Mouse (Mus musculus): ENCODE measurements around the gene Speg. TPM values are rescaled to one million over a fixed set of nuclear protein-coding genes. Genes with fewer than 3 reads are reported as not detected.

Speg gene
- 40.1 and 44.7 TPM in 2 replicates for polyA plus RNA-seq (2014; fragmentation: Nextera tagmentation; extraction: Ambion mirVana)

DNA sequence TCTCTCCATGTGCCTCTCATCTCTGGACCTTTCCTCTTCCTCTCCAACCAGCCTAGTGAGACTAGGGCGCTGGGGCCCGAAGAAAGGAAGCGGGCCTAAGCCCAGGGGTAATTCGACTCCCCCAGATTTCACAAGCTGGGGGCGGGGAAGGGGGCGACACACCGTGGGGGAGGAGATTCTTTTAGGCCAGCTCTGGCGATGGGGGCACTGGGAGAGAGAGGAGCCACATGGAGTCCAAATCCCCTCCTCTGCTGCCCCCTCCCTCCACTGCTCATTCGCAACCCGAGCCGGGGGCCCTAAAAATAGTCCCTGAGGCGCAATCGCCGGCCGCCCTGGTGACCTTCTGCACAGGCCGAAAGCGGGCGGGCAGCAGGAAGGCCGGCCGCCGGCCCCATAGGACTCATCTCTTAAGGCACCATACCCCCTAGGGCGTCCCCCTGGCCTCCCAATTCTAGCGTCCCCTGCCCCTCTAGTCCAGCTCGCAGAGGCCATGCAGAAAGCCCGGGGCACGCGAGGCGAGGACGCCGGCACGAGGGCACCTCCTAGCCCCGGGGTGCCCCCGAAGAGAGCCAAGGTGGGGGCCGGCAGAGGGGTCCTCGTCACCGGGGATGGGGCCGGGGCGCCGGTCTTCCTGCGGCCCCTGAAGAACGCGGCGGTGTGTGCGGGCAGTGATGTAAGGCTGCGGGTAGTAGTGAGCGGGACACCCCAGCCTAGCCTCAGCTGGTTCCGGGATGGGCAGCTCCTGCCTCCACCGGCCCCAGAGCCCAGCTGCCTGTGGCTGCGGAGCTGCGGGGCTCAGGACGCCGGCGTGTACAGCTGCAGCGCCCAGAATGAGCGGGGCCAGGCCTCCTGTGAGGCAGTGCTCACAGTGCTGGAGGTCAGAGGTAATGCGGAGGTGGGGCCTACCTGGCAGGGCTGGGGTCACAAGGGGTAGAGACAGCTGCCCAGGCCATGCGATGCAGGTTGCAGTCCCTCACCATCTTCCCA lies at the start of gene Speg:
TSS of gene Speg (plus strand) at position 348 of the 987 bp plus-strand sequence.
- no peak within 1 kb of the TSS for H3K27ac ChIP-seq (ENCODE audit: low read depth)

DNA sequence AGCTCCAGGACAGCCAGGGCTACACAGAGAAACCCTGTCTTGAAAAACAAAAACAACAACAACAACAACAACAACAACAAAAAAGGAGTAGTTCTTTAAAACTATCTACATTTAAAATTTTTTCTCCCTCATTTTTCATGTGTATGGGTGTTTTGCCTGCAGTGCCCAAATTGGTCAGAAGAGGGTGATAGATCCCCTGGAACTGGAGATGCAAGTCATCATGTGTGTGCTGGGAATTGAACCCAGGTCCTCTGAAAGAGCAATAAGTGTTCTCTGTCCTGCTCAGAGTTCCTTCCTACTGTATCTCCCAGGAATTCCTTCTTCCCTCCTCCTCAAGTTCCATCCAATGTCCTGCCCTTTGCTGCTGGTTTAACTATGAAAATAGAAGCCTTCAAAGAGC lies 47.6 kb upstream of the Speg start:
- no peak overlapping the region for H3K4me3 ChIP-seq (ENCODE audit: low read depth, low read length)
- no peaks in the 10 kb centered on the region for H3K36me3 ChIP-seq (ENCODE audit: insufficient read depth)
- H3K9ac ChIP-seq, result no peak overlapping the region
- ATAC-seq (ENCODE audit: insufficient read depth), result no peak
- H3K27ac ChIP-seq (ENCODE audit: low read depth), result no peak overlapping the region
- no peaks in the 10 kb centered on the region for H3K4me1 ChIP-seq (ENCODE audit: insufficient read depth)
- no peaks in the 10 kb centered on the region for H3K27me3 ChIP-seq (ENCODE audit: insufficient read depth, low read length)
- H3K4me2 ChIP-seq, result no peak overlapping the region
- no peak for TF ChIP-seq CTCF (IDR thresholded peaks at IDR 0.05; ENCODE audit: low read depth)
- no peaks in the 10 kb centered on the region for H3K9me3 ChIP-seq (ENCODE audit: low read depth, low read length)
- no peak for DNase-seq

More for the DNA sequence above, at the start of gene Speg:
- H3K27me3 ChIP-seq (ENCODE audit: insufficient read depth, low read length), result peaks cover 22% of the 10 kb centered on the region
- peak; percentile 55; the same call in 1 of the 2 replicates for ATAC-seq (ENCODE audit: insufficient read depth)
- TF ChIP-seq CTCF (IDR thresholded peaks at IDR 0.05; ENCODE audit: low read depth), result no peak
- H3K4me3 ChIP-seq (ENCODE audit: low read depth, low read length), result peak within 1 kb of the TSS; percentile 29
- DNase-seq, result peak; percentile 42
- no peaks in the 10 kb centered on the region for H3K36me3 ChIP-seq (ENCODE audit: insufficient read depth)
- WGBS, result 7% methylated on average over 57 of the region's 57 CpGs
- H3K4me2 ChIP-seq, result peak within 1 kb of the TSS; percentile 59
- no peaks in the 10 kb centered on the region for H3K9me3 ChIP-seq (ENCODE audit: low read depth, low read length)
- H3K9ac ChIP-seq, result peak within 1 kb of the TSS; percentile 49
- H3K4me1 ChIP-seq (ENCODE audit: insufficient read depth), result no peaks in the 10 kb centered on the region

DNA sequence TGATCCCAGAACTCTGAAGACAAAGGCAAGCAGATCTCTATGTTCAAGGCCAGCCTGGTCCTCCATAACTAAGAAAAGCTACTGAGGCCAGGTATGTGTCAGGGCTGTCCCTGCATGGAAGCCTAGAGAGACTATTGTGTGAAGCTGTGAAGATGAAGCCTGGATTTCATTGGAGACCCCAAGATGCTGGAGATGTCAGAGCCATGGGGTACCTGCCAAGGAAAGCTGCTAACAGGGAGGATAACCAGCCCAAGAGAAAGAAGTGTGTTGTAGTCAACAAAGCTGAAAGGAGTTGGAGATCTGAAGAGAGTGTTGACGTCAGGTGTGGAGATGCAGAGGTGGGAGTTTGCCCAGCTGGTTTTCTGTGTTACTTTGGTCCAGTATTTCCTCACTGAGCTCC lies 43.8 kb upstream of the Speg start:
- Histone ChIP-seq H3K27ac (ENCODE audit: low read depth) (no peak overlapping the region), H3K9me3 (ENCODE audit: low read depth, low read length) (no peaks in the 10 kb centered on the region), H3K27me3 (ENCODE audit: insufficient read depth, low read length) (no peaks in the 10 kb centered on the region), H3K4me3 (ENCODE audit: low read depth, low read length) (no peak overlapping the region), H3K4me1 (ENCODE audit: insufficient read depth) (no peaks in the 10 kb centered on the region), H3K36me3 (ENCODE audit: insufficient read depth) (no peaks in the 10 kb centered on the region), H3K4me2 (no peak overlapping the region), H3K9ac (no peak overlapping the region)
- no peak for DNase-seq
- WGBS, result 59% methylated on average over 1 of the region's 1 CpGs
- ATAC-seq (ENCODE audit: insufficient read depth), result no peak
- TF ChIP-seq CTCF (IDR thresholded peaks at IDR 0.05; ENCODE audit: low read depth), result no peak

DNA sequence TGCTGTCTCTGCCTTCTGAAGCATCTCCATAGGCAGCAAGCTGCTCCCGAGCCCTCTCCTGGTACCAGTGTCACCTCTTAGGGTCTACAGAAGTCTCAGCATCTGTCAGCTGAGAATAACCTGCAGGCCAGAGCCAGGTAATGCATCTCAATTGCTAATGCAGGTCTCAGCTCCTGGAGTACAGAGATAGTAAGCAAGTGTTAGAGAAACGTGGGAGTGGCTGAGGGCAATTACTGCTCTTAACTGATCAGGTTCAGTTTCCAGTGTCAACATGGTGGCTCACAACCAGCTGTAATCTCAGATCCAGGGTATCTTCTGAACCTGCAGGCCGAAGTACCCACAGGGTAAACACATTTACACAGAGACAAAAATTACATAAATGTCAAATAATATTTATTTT lies 38.6 kb upstream of the Speg start:
- H3K27ac ChIP-seq (ENCODE audit: low read depth), result no peak overlapping the region
- ATAC-seq (ENCODE audit: insufficient read depth) (no peak), DNase-seq (no peak)
- H3K4me3 ChIP-seq (ENCODE audit: low read depth, low read length), result no peak overlapping the region
- H3K9me3 ChIP-seq (ENCODE audit: low read depth, low read length), result no peaks in the 10 kb centered on the region
- H3K27me3 ChIP-seq (ENCODE audit: insufficient read depth, low read length), result no peaks in the 10 kb centered on the region
- WGBS, result 50% methylated on average over 3 of the region's 3 CpGs
- H3K4me1 ChIP-seq (ENCODE audit: insufficient read depth), result peaks cover 27% of the 10 kb centered on the region
- H3K9ac ChIP-seq, result no peak overlapping the region
- no peaks in the 10 kb centered on the region for H3K36me3 ChIP-seq (ENCODE audit: insufficient read depth)
- TF ChIP-seq CTCF (IDR thresholded peaks at IDR 0.05; ENCODE audit: low read depth), result no peak
- H3K4me2 ChIP-seq, result no peak overlapping the region

DNA sequence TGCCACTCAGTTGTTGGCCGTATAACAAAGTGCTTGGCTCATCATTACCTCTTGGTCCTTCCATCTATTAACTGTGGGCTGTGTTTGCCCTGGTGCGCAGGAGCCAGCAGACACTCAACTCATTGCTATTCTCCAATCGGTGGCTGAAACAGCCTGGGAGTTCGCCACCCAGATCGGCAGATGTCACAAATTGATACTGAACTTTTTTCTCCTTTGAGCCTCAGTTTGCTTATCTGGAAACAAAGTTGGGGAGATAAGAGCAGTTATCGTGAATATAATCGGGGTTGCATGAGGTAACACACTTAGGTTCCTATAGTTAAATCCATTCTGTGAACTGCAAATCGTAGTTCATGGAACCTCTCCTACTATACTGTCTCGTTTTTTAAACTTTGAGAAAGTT lies 38.0 kb upstream of the Speg start:
- no peak for DNase-seq

DNA sequence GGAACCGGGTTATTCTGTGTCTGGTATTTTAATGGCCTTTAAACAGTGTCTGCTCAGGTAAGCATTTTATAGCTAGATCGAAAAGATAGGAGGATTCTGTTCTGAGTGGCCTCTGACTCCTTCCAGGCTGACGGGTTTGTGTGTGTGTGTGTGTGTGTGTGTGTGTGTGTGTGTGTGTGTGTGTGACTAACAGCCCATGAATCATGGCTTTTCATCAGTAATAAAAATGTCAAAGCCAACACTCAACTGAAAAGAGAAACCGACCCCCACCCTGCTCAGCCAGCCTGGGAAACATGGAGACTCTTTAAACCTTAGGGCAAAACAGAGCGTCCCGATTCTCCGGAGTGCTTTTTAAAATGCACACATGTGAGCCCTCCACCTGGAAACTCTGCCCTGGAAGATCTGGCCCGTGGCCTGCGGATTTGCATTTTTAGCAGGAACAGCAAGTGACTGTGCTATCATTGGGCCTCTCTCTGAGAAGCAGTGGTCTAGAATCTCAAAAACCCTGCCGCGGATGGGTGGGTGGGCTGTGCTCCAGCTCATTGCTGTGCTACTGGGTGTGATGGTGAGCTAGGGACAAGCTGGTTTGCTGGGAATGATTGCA lies 36.9 kb upstream of the Speg start:
- ATAC-seq (ENCODE audit: insufficient read depth) (peak; percentile 54; the same call in 1 of the 2 replicates), DNase-seq (peak; percentile 54)
- Histone ChIP-seq H3K9me3 (ENCODE audit: low read depth, low read length) (no peaks in the 10 kb centered on the region), H3K36me3 (ENCODE audit: insufficient read depth) (no peaks in the 10 kb centered on the region), H3K27ac (ENCODE audit: low read depth) (peak overlapping the region; percentile 68), H3K9ac (no peak overlapping the region), H3K27me3 (ENCODE audit: insufficient read depth, low read length) (peaks cover 4% of the 10 kb centered on the region; the same call in 1 of the 2 replicates), H3K4me1 (ENCODE audit: insufficient read depth) (peaks cover 27% of the 10 kb centered on the region), H3K4me2 (peak overlapping the region; percentile 33), H3K4me3 (ENCODE audit: low read depth, low read length) (no peak overlapping the region)
- TF ChIP-seq CTCF (IDR thresholded peaks at IDR 0.05; ENCODE audit: low read depth), result no peak
- WGBS, result 6% methylated on average over 11 of the region's 11 CpGs

More for the DNA sequence above, 38.0 kb upstream of the Speg start:
- peaks cover 27% of the 10 kb centered on the region for H3K4me1 ChIP-seq (ENCODE audit: insufficient read depth)
- no peak for ATAC-seq (ENCODE audit: insufficient read depth)
- H3K9me3 ChIP-seq (ENCODE audit: low read depth, low read length), result no peaks in the 10 kb centered on the region
- no peak for TF ChIP-seq CTCF (IDR thresholded peaks at IDR 0.05; ENCODE audit: low read depth)
- no peak overlapping the region for H3K9ac ChIP-seq
- H3K27ac ChIP-seq (ENCODE audit: low read depth), result peak overlapping the region; percentile 68; the same call in 1 of the 2 replicates
- H3K27me3 ChIP-seq (ENCODE audit: insufficient read depth, low read length), result peaks cover 2% of the 10 kb centered on the region; the same call in 1 of the 2 replicates
- no peak overlapping the region for H3K4me2 ChIP-seq
- H3K36me3 ChIP-seq (ENCODE audit: insufficient read depth), result no peaks in the 10 kb centered on the region
- H3K4me3 ChIP-seq (ENCODE audit: low read depth, low read length), result no peak overlapping the region
- WGBS, result 45% methylated on average over 9 of the region's 9 CpGs

DNA sequence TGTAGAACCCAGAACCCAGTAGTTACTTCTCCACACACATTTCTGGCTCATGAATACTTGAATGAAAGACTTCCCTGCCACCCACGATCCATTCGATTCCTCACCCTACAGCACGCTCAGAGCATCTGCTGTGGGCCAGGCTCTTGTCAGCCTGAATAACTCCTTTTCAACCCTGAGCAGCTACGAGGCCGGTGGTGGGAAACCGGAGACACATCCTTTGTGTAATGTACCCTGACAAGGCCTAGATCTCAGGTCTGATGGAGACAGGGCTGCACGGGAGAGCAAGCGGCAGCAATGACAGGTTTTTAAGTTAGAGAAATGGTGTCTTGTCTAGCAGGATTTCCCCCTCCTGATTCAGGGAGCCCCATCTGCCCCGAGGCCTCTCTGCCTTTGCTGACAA lies 35.8 kb upstream of the Speg start:
- no peak overlapping the region for H3K4me3 ChIP-seq (ENCODE audit: low read depth, low read length)
- no peak for TF ChIP-seq CTCF (IDR thresholded peaks at IDR 0.05; ENCODE audit: low read depth)
- ATAC-seq (ENCODE audit: insufficient read depth) (no peak), DNase-seq (no peak)
- no peak overlapping the region for H3K4me2 ChIP-seq
- H3K27ac ChIP-seq (ENCODE audit: low read depth), result 0 out of 2 replicates have a peak overlapping the region, but pooled peaks have one; percentile 68
- peaks cover 35% of the 10 kb centered on the region for H3K4me1 ChIP-seq (ENCODE audit: insufficient read depth)
- peaks cover 4% of the 10 kb centered on the region; the same call in 1 of the 2 replicates for H3K27me3 ChIP-seq (ENCODE audit: insufficient read depth, low read length)
- no peaks in the 10 kb centered on the region for H3K9me3 ChIP-seq (ENCODE audit: low read depth, low read length)
- no peaks in the 10 kb centered on the region for H3K36me3 ChIP-seq (ENCODE audit: insufficient read depth)
- WGBS, result 31% methylated on average over 9 of the region's 9 CpGs
- no peak overlapping the region for H3K9ac ChIP-seq

Measured in lung, embryonic 14.5 days (tissue).